Mouse (Mus musculus) liver, embryonic 15.5 days (tissue): ENCODE results near the gene Ahsa2. TPM values are rescaled to one million over a fixed set of nuclear protein-coding genes. Genes with fewer than 3 reads are reported as not detected.
"Not testable (repeated sequence)": the region's sequence is repeated elsewhere in the genome, so short reads cannot be mapped to it uniquely, and the experiment has no call there.

Source experiments
- ATAC-seq: fragments of 200-750 bp; cut with Nextera tagmentation; 2 replicates; pipeline ENCODE4 v1.8.0; 2017; ENCODE audit warnings: moderate number of reproducible peaks, mild to moderate bottlenecking, moderate library complexity; ENCODE audit not compliant: insufficient read depth
- H3K27ac ChIP-seq: fragments of 300-500 bp; sonication (generic); replicated peaks from 2 replicates; pipeline ENCODE4 v1.5.1; 2015; ENCODE audit warnings: mild to moderate bottlenecking, inconsistent platforms
- H3K27me3 ChIP-seq: fragments of 300-500 bp; sonication (generic); 2 replicates; pipeline ENCODE4 v1.6.1; 2015; ENCODE audit warnings: mild to moderate bottlenecking, inconsistent platforms
- H3K36me3 ChIP-seq: fragments of 300-500 bp; sonication (generic); replicated peaks from 2 replicates; pipeline ENCODE4 v1.6.1; 2015; ENCODE audit warnings: moderate library complexity, mild to moderate bottlenecking, inconsistent platforms
- H3K4me1 ChIP-seq: fragments of 300-500 bp; sonication (generic); replicated peaks from 2 replicates; pipeline ENCODE4 v1.6.1; 2015; ENCODE audit warnings: inconsistent platforms
- H3K4me2 ChIP-seq: fragments of 300-500 bp; sonication (generic); 2 replicates; pipeline ENCODE4 v1.6.1; 2015; ENCODE audit warnings: moderate library complexity, mild to moderate bottlenecking, inconsistent platforms
- H3K4me3 ChIP-seq: fragments of 300-500 bp; sonication (generic); replicated peaks from 2 replicates; pipeline ENCODE4 v1.5.1; 2015; ENCODE audit warnings: mild to moderate bottlenecking, inconsistent platforms
- H3K9ac ChIP-seq: fragments of 300-500 bp; sonication (generic); 2 replicates; pipeline ENCODE4 v1.6.1; 2015; ENCODE audit warnings: moderate library complexity, mild to moderate bottlenecking, inconsistent platforms
- H3K9me3 ChIP-seq: fragments of 300-500 bp; sonication (generic); replicated peaks from 2 replicates; pipeline ENCODE4 v1.6.1; 2016; ENCODE audit warnings: inconsistent platforms
- WGBS: fragments of 180-500 bp; shearing (Covaris S2); methylation state at CpG from one replicate; pipeline ENCODE4 v1.1.7; 2015; ENCODE audit warnings: mixed read lengths; ENCODE audit not compliant: insufficient replicate concordance; 5-methylcytosine and 5-hydroxymethylcytosine counted together
- microRNA-seq: library from miRNA; unstranded; fragments of <30 nt; microRNA quantifications from one replicate; pipeline ENCODE4, GENCODE M21; 2016
- polyA plus RNA-seq: library from polyadenylated mRNA; unstranded; fragments of >200 nt; fragmentation: Nextera tagmentation; extraction: Ambion mirVana; gene quantifications from 2 replicates; pipeline ENCODE4 v1.2.1, GENCODE M21; 2015

Ahsa2 gene
- polyA plus RNA-seq, 1 experiment from 2014 or later = 25.9 TPM

- Histone ChIP-seq H3K36me3 (peaks cover 84% of the 10 kb centered on the region), H3K4me3 (no peak overlapping the region), H3K4me2 (no peak overlapping the region), H3K9ac (no peak overlapping the region), H3K27ac (no peak overlapping the region), H3K27me3 (no peaks in the 10 kb centered on the region), H3K4me1 (peaks cover 26% of the 10 kb centered on the region), H3K9me3 (no peaks in the 10 kb centered on the region)
- whole genome bisulfite sequencing = 79% methylated on average over 4 of the region's 4 CpGs
- ATAC-seq = no peak
These were observed 5.6 kb downstream of the Ahsa2 start for GRCm38 (mm10) chr11:23492048-23492790.

- ATAC-seq = no peak
- Histone ChIP-seq H3K4me1 (peaks cover 4% of the 10 kb centered on the region; the same call in 1 of the 2 replicates), H3K4me3 (no peak overlapping the region), H3K9me3 (no peaks in the 10 kb centered on the region), H3K4me2 (no peak overlapping the region), H3K27me3 (no peaks in the 10 kb centered on the region), H3K36me3 (peaks cover 92% of the 10 kb centered on the region), H3K27ac (no peak overlapping the region), H3K9ac (no peak overlapping the region)
- WGBS = 26% methylated on average over 1 of the region's 1 CpGs
These were observed 7.9 kb downstream of the Ahsa2 start for GRCm38 (mm10) chr11:23489955-23490354.

- 87% methylated on average over 2 of the region's 2 CpGs for WGBS
- H3K27ac ChIP-seq, H3K4me3 ChIP-seq, H3K4me2 ChIP-seq, H3K4me1 ChIP-seq, H3K27me3 ChIP-seq, ATAC-seq, H3K9ac ChIP-seq, H3K9me3 ChIP-seq: not testable (repeated sequence)
- peaks cover 52% of the 10 kb centered on the region for H3K36me3 ChIP-seq
These were observed 32.0 kb downstream of the Ahsa2 start for GRCm38 (mm10) chr11:23465862-23466261.

Small RNA genes within 50 kb of the gene (microRNA-seq; reads per million reads assigned to microRNA genes)
- not detected for gene Gm47279

Other genes with a start within 250 kb of the Ahsa2 start
- gene Xpo1, start 242.0 kb downstream of the Ahsa2 start, polyA plus RNA-seq = 40.7 and 42.3 TPM in 2 replicates
- 7.7 and 8.3 TPM in 2 replicates for gene Usp34, start 191.1 kb downstream of the Ahsa2 start, polyA plus RNA-seq
- gene 1700093K21Rik, start 23.1 kb upstream of the Ahsa2 start, polyA plus RNA-seq = not detected in 2 replicates
- gene 0610010F05Rik, start 135.6 kb upstream of the Ahsa2 start, polyA plus RNA-seq = 9.5 and 9.6 TPM in 2 replicates
- gene Pus10, start 167.6 kb upstream of the Ahsa2 start, polyA plus RNA-seq = 10.6 and 11.9 TPM in 2 replicates
- 9.4 and 11.4 TPM in 2 replicates for gene Pex13, start 167.9 kb upstream of the Ahsa2 start, polyA plus RNA-seq